In genomic region chr6:125164672-125165327, GRCm38 (mm10) we compare ENCODE assay signal across 8 mouse cellular contexts. TPM values are rescaled to one million over a fixed set of nuclear protein-coding genes. Genes with fewer than 3 reads are reported as not detected.
DNase-seq lines count a peak whose midpoint lies in the region; ATAC-seq and TF ChIP-seq lines count a peak whose summit lies in the region.

No protein-coding gene starts in this region.

- H3K9me3 ChIP-seq in forebrain, postnatal 0 days (ENCODE audit: low read length): no peaks in the 10 kb centered on the region
- no peaks in the 10 kb centered on the region for H3K9me3 ChIP-seq in hindbrain, embryonic 15.5 days
- H3K9me3 ChIP-seq in limb, embryonic 12.5 days: no peaks in the 10 kb centered on the region
- H3K9me3 ChIP-seq in midbrain, embryonic 12.5 days: no peaks in the 10 kb centered on the region
- no peaks in the 10 kb centered on the region for H3K9me3 ChIP-seq in stomach, embryonic 15.5 days

- peaks cover 37% of the 10 kb centered on the region for H3K36me3 ChIP-seq in forebrain, postnatal 0 days (ENCODE audit: insufficient read depth)
- peaks cover 34% of the 10 kb centered on the region for H3K36me3 ChIP-seq in hindbrain, embryonic 15.5 days
- H3K36me3 ChIP-seq in limb, embryonic 12.5 days: peaks cover 77% of the 10 kb centered on the region
- H3K36me3 ChIP-seq in midbrain, embryonic 12.5 days: peaks cover 55% of the 10 kb centered on the region
- peaks cover 31% of the 10 kb centered on the region for H3K36me3 ChIP-seq in stomach, embryonic 15.5 days

- H3K4me3 ChIP-seq in cerebellum, adult 2 months (replicated peaks; ENCODE audit: insufficient read depth, low read depth, low read length): peak overlapping the region; percentile 83
- peak overlapping the region; percentile 72 for H3K4me3 ChIP-seq in forebrain, postnatal 0 days (ENCODE audit: low read depth, low read length)
- peak overlapping the region; percentile 91 for H3K4me3 ChIP-seq in hindbrain, embryonic 15.5 days
- H3K4me3 ChIP-seq in limb, embryonic 12.5 days (replicated peaks): peak overlapping the region; percentile 99
- peak overlapping the region; percentile 86 for H3K4me3 ChIP-seq in midbrain, embryonic 12.5 days
- peak overlapping the region; percentile 90 for H3K4me3 ChIP-seq in stomach, embryonic 15.5 days (replicated peaks)

- DNase-seq in heart, adult 11 months: peak; percentile 98
- no peak for DNase-seq in heart, postnatal 25 days (ENCODE audit: low spot score)
- DNase-seq in cerebellum, adult 2 months: peak in 1 of 2 experiments; percentile 69
- DNase-seq in forebrain, postnatal 0 days: peak; percentile 80

- peak; percentile 46 for ATAC-seq in forebrain, postnatal 0 days
- peak; percentile 43 for ATAC-seq in hindbrain, embryonic 15.5 days (ENCODE audit: low FRiP score, low read depth)
- peak; percentile 18 for ATAC-seq in limb, embryonic 12.5 days (ENCODE audit: insufficient number of reproducible peaks, insufficient read depth, low FRiP score, low TSS enrichment, low read depth)
- peak; percentile 35 for ATAC-seq in midbrain, embryonic 12.5 days (ENCODE audit: low FRiP score, low read depth)
- no peak for ATAC-seq in stomach, embryonic 15.5 days (ENCODE audit: insufficient read depth, low FRiP score, low read depth)

- WGBS in cerebellum, adult 2 months: under 1% methylated on average over 39 of the region's 39 CpGs
- WGBS in forebrain, postnatal 0 days: under 1% methylated on average over 37 of the region's 39 CpGs
- WGBS in hindbrain, embryonic 15.5 days: under 1% methylated on average over 38 of the region's 39 CpGs
- under 1% methylated on average over 39 of the region's 39 CpGs for WGBS in limb, embryonic 12.5 days
- WGBS in midbrain, embryonic 12.5 days: under 1% methylated on average over 39 of the region's 39 CpGs
- WGBS in stomach, embryonic 15.5 days: under 1% methylated on average over 39 of the region's 39 CpGs

- peaks cover 21% of the 10 kb centered on the region for H3K4me1 ChIP-seq in cerebellum, adult 2 months (ENCODE audit: control insufficient read depth, insufficient read depth, low read length)
- H3K4me1 ChIP-seq in forebrain, postnatal 0 days (ENCODE audit: insufficient read depth): peaks cover 17% of the 10 kb centered on the region
- peaks cover 44% of the 10 kb centered on the region for H3K4me1 ChIP-seq in hindbrain, embryonic 15.5 days (replicated peaks)
- peaks cover 51% of the 10 kb centered on the region for H3K4me1 ChIP-seq in limb, embryonic 12.5 days (replicated peaks)
- peaks cover 49% of the 10 kb centered on the region for H3K4me1 ChIP-seq in midbrain, embryonic 12.5 days
- peaks cover 42% of the 10 kb centered on the region for H3K4me1 ChIP-seq in stomach, embryonic 15.5 days

- no peak for TF ChIP-seq POLR2A in cerebellum, adult 2 months (IDR thresholded peaks at IDR 0.05; ENCODE audit: borderline replicate concordance, insufficient read depth, low read length)

- no peak for TF ChIP-seq CTCF in cerebellum, adult 2 months (IDR thresholded peaks at IDR 0.05; ENCODE audit: borderline replicate concordance, insufficient read depth, low read depth, low read length)
- TF ChIP-seq CTCF in forebrain, postnatal 0 days (IDR thresholded peaks at IDR 0.05; ENCODE audit: low read depth): no peak

- peak overlapping the region; percentile 87 for H3K9ac ChIP-seq in forebrain, postnatal 0 days
- H3K9ac ChIP-seq in hindbrain, embryonic 15.5 days: peak overlapping the region; percentile 93
- H3K9ac ChIP-seq in limb, embryonic 12.5 days (replicated peaks): peak overlapping the region; percentile 99
- peak overlapping the region; percentile 97 for H3K9ac ChIP-seq in midbrain, embryonic 12.5 days (replicated peaks)
- peak overlapping the region; percentile 76 for H3K9ac ChIP-seq in stomach, embryonic 15.5 days

- H3K27ac ChIP-seq in cerebellum, adult 2 months (ENCODE audit: insufficient read depth, low read length): peak overlapping the region; percentile 86
- H3K27ac ChIP-seq in forebrain, postnatal 0 days (ENCODE audit: low read depth, low read length): peak overlapping the region; percentile 80
- H3K27ac ChIP-seq in hindbrain, embryonic 15.5 days (replicated peaks): peak overlapping the region; percentile 93
- peak overlapping the region; percentile 97 for H3K27ac ChIP-seq in limb, embryonic 12.5 days
- peak overlapping the region; percentile 95 for H3K27ac ChIP-seq in midbrain, embryonic 12.5 days (replicated peaks)
- H3K27ac ChIP-seq in stomach, embryonic 15.5 days: peak overlapping the region; percentile 98

- no peaks in the 10 kb centered on the region for H3K27me3 ChIP-seq in cerebellum, adult 2 months (ENCODE audit: control insufficient read depth, insufficient read depth, low read length)
- H3K27me3 ChIP-seq in forebrain, postnatal 0 days (ENCODE audit: insufficient read depth, low read length): no peaks in the 10 kb centered on the region
- H3K27me3 ChIP-seq in hindbrain, embryonic 15.5 days: no peaks in the 10 kb centered on the region
- no peaks in the 10 kb centered on the region for H3K27me3 ChIP-seq in limb, embryonic 12.5 days
- H3K27me3 ChIP-seq in midbrain, embryonic 12.5 days: no peaks in the 10 kb centered on the region
- no peaks in the 10 kb centered on the region for H3K27me3 ChIP-seq in stomach, embryonic 15.5 days (replicated peaks)

- peak overlapping the region; percentile 84 for H3K4me2 ChIP-seq in forebrain, postnatal 0 days (ENCODE audit: low read depth)
- peak overlapping the region; percentile 95 for H3K4me2 ChIP-seq in hindbrain, embryonic 15.5 days
- H3K4me2 ChIP-seq in limb, embryonic 12.5 days: peak overlapping the region; percentile 94
- H3K4me2 ChIP-seq in midbrain, embryonic 12.5 days (replicated peaks): peak overlapping the region; percentile 96
- peak overlapping the region; percentile 79 for H3K4me2 ChIP-seq in stomach, embryonic 15.5 days

- intact Hi-C loops in heart, postnatal 25 days (cut with DNase I): loop anchor here (2.0 to 5.0 kb wide), 5 partner anchors 16 to 186 kb away; partner anchors contain the start of genes Mrpl51 and Ncapd2

RNA-seq across cellular contexts. Expression of gene Gapdh, which starts 1.5 kb away (rescaled TPM):
- 1,000 to 10,000 TPM; 4,843 to 4,911 TPM for total RNA-seq in heart, postnatal 25 days (2021)
- 5,061 and 5,782 TPM in 2 replicates for polyA plus RNA-seq in cerebellum, adult 2 months (2012; rRNA removed)
- total RNA-seq in forebrain, postnatal 0 days (2014; rRNA removed): 2,022 and 2,511 TPM in 2 replicates
- 1,543 and 1,551 TPM in 2 replicates for polyA plus RNA-seq in forebrain, postnatal 0 days (2015; fragmentation: Nextera tagmentation; extraction: Ambion mirVana)
- 1,531 and 1,630 TPM in 2 replicates for polyA plus RNA-seq in hindbrain, embryonic 15.5 days (2015; fragmentation: Nextera tagmentation; extraction: Ambion mirVana)
- polyA plus RNA-seq in limb, embryonic 12.5 days (2016; fragmentation: Nextera tagmentation; extraction: Ambion mirVana): 2,206 and 2,264 TPM in 2 replicates
- 1,933 and 1,972 TPM in 2 replicates for polyA plus RNA-seq in midbrain, embryonic 12.5 days (2016; fragmentation: Nextera tagmentation; extraction: Ambion mirVana)
- 1,509 and 1,865 TPM in 2 replicates for polyA plus RNA-seq in stomach, embryonic 15.5 days (2015; fragmentation: Nextera tagmentation; extraction: Ambion mirVana)

RNA-seq across cellular contexts. Expression of gene Iffo1, which starts 19.8 kb away (rescaled TPM):
- 10 to 100 TPM in 1 of 2 experiments, 1 to 10 TPM in 1; 7.1 to 12.0 TPM for total RNA-seq in heart, postnatal 25 days (2021)
- polyA plus RNA-seq in cerebellum, adult 2 months (2012; rRNA removed): 95.4 and 96.0 TPM in 2 replicates
- total RNA-seq in forebrain, postnatal 0 days (2014; rRNA removed): 24.6 and 28.8 TPM in 2 replicates
- 12.8 and 18.3 TPM in 2 replicates for polyA plus RNA-seq in forebrain, postnatal 0 days (2015; fragmentation: Nextera tagmentation; extraction: Ambion mirVana)
- polyA plus RNA-seq in hindbrain, embryonic 15.5 days (2015; fragmentation: Nextera tagmentation; extraction: Ambion mirVana): 22.1 and 23.7 TPM in 2 replicates
- polyA plus RNA-seq in limb, embryonic 12.5 days (2016; fragmentation: Nextera tagmentation; extraction: Ambion mirVana): 24.6 and 27.1 TPM in 2 replicates
- 18.7 and 18.8 TPM in 2 replicates for polyA plus RNA-seq in midbrain, embryonic 12.5 days (2016; fragmentation: Nextera tagmentation; extraction: Ambion mirVana)
- 8.2 and 9.0 TPM in 2 replicates for polyA plus RNA-seq in stomach, embryonic 15.5 days (2015; fragmentation: Nextera tagmentation; extraction: Ambion mirVana)

RNA-seq across cellular contexts. Expression of gene Ncapd2, which starts 26.7 kb away (rescaled TPM):
- total RNA-seq in heart, postnatal 25 days (2021): 10 to 100 TPM; 21.9 to 26.8 TPM
- 80.8 and 85.4 TPM in 2 replicates for polyA plus RNA-seq in cerebellum, adult 2 months (2012; rRNA removed)
- total RNA-seq in forebrain, postnatal 0 days (2014; rRNA removed): 32.5 and 43.5 TPM in 2 replicates
- 18.9 and 25.8 TPM in 2 replicates for polyA plus RNA-seq in forebrain, postnatal 0 days (2015; fragmentation: Nextera tagmentation; extraction: Ambion mirVana)
- polyA plus RNA-seq in hindbrain, embryonic 15.5 days (2015; fragmentation: Nextera tagmentation; extraction: Ambion mirVana): 51.3 and 57.1 TPM in 2 replicates
- polyA plus RNA-seq in limb, embryonic 12.5 days (2016; fragmentation: Nextera tagmentation; extraction: Ambion mirVana): 224 and 227 TPM in 2 replicates
- polyA plus RNA-seq in midbrain, embryonic 12.5 days (2016; fragmentation: Nextera tagmentation; extraction: Ambion mirVana): 183 and 192 TPM in 2 replicates
- polyA plus RNA-seq in stomach, embryonic 15.5 days (2015; fragmentation: Nextera tagmentation; extraction: Ambion mirVana): 107 and 108 TPM in 2 replicates

RNA-seq across cellular contexts. Expression of gene Mrpl51, which starts 26.8 kb away (rescaled TPM):
- total RNA-seq in heart, postnatal 25 days (2021): 100 to 1,000 TPM; 308 to 324 TPM
- polyA plus RNA-seq in cerebellum, adult 2 months (2012; rRNA removed): 61.6 and 70.4 TPM in 2 replicates
- 51.3 and 54.0 TPM in 2 replicates for total RNA-seq in forebrain, postnatal 0 days (2014; rRNA removed)
- 146 and 148 TPM in 2 replicates for polyA plus RNA-seq in forebrain, postnatal 0 days (2015; fragmentation: Nextera tagmentation; extraction: Ambion mirVana)
- polyA plus RNA-seq in hindbrain, embryonic 15.5 days (2015; fragmentation: Nextera tagmentation; extraction: Ambion mirVana): 148 and 150 TPM in 2 replicates
- 209 and 210 TPM in 2 replicates for polyA plus RNA-seq in limb, embryonic 12.5 days (2016; fragmentation: Nextera tagmentation; extraction: Ambion mirVana)
- 165 and 172 TPM in 2 replicates for polyA plus RNA-seq in midbrain, embryonic 12.5 days (2016; fragmentation: Nextera tagmentation; extraction: Ambion mirVana)
- polyA plus RNA-seq in stomach, embryonic 15.5 days (2015; fragmentation: Nextera tagmentation; extraction: Ambion mirVana): 231 and 236 TPM in 2 replicates

RNA-seq across cellular contexts. Expression of gene Nop2, which starts 33.1 kb away (rescaled TPM):
- total RNA-seq in heart, postnatal 25 days (2021): 10 to 100 TPM; 19.4 to 20.0 TPM
- polyA plus RNA-seq in cerebellum, adult 2 months (2012; rRNA removed): 24.5 and 24.9 TPM in 2 replicates
- total RNA-seq in forebrain, postnatal 0 days (2014; rRNA removed): 47.2 and 56.0 TPM in 2 replicates
- 39.6 and 43.5 TPM in 2 replicates for polyA plus RNA-seq in forebrain, postnatal 0 days (2015; fragmentation: Nextera tagmentation; extraction: Ambion mirVana)
- 47.7 and 49.7 TPM in 2 replicates for polyA plus RNA-seq in hindbrain, embryonic 15.5 days (2015; fragmentation: Nextera tagmentation; extraction: Ambion mirVana)
- polyA plus RNA-seq in limb, embryonic 12.5 days (2016; fragmentation: Nextera tagmentation; extraction: Ambion mirVana): 65.8 and 72.6 TPM in 2 replicates
- 54.1 and 56.4 TPM in 2 replicates for polyA plus RNA-seq in midbrain, embryonic 12.5 days (2016; fragmentation: Nextera tagmentation; extraction: Ambion mirVana)
- 55.6 and 60.1 TPM in 2 replicates for polyA plus RNA-seq in stomach, embryonic 15.5 days (2015; fragmentation: Nextera tagmentation; extraction: Ambion mirVana)
